Mouse (Mus musculus) central nervous system, embryonic 11.5 days (tissue): Measurements from ENCODE around the gene Ptov1. TPM values are rescaled to one million over a fixed set of nuclear protein-coding genes. Genes with fewer than 3 reads are reported as not detected.

ENCODE experiments used
- polyA plus RNA-seq: library from polyadenylated mRNA; depleted of rRNA; stranded (reverse); fragments of >200 nt; gene quantifications from 2 replicates; pipeline ENCODE4 v1.2.3, GENCODE M21; 2012; rRNA removed

Gene Ptov1
- 453 and 647 TPM in 2 replicates for polyA plus RNA-seq

GRCm38 (mm10) chr7:44869697-44870528, at the start of gene Ptov1:
TSS of gene Ptov1 (minus strand) at chr7:44869788.

GRCm38 (mm10) chr7:44895593-44896434, 26.2 kb upstream of the Ptov1 start, which contains the start of gene Fuz:
TSS of gene Fuz (plus strand) at chr7:44896079.

GRCm38 (mm10) chr7:44892276-44892921, 22.8 kb upstream of the Ptov1 start, which contains the start of gene Med25:
TSS of gene Med25 (minus strand) at chr7:44892712.

GRCm38 (mm10) chr7:44857042-44857552, 12.5 kb downstream of the Ptov1 start, which contains the start of gene Pnkp:
TSS of gene Pnkp (plus strand) at chr7:44857139.

GRCm38 (mm10) chr7:44848561-44849415, 20.8 kb downstream of the Ptov1 start, which contains the start of the genes Akt1s1 and Tbc1d17:
TSS of gene Akt1s1 (plus strand) at chr7:44848991.
TSS of gene Tbc1d17 (minus strand) at chr7:44849079.

GRCm38 (mm10) chr7:44816470-44817021, 53.0 kb downstream of the Ptov1 start, which contains the start of gene Atf5:
TSS of gene Atf5 (minus strand) at chr7:44816658.

GRCm38 (mm10) chr7:44815721-44816469, 53.7 kb downstream of the Ptov1 start, which contains the start of the genes Nup62 and Il4i1:
TSS of gene Nup62 (plus strand) at chr7:44816088.
TSS of gene Il4i1 (plus strand) at chr7:44816387.

Other genes with a start within 250 kb of the Ptov1 start
- gene Myh14, start 198.9 kb downstream of the Ptov1 start, polyA plus RNA-seq: 1.2 TPM in 2 replicates
- not detected in 2 replicates for gene Izumo2, start 161.0 kb downstream of the Ptov1 start, polyA plus RNA-seq
- gene Vrk3, start 121.4 kb downstream of the Ptov1 start, polyA plus RNA-seq: 29.7 and 35.3 TPM in 2 replicates
- gene Zfp473, start 118.7 kb downstream of the Ptov1 start, polyA plus RNA-seq: 2.1 and 2.2 TPM in 2 replicates
- 72.9 and 96.2 TPM in 2 replicates for gene Nup62, start 53.7 kb downstream of the Ptov1 start, polyA plus RNA-seq
- gene Il4i1, start 53.4 kb downstream of the Ptov1 start, polyA plus RNA-seq: 0.37 and 0.54 TPM in 2 replicates
- gene Atf5, start 53.1 kb downstream of the Ptov1 start, polyA plus RNA-seq: 26.1 and 29.3 TPM in 2 replicates
- 101 and 104 TPM in 2 replicates for gene Akt1s1, start 20.8 kb downstream of the Ptov1 start, polyA plus RNA-seq
- 57.2 and 66.8 TPM in 2 replicates for gene Tbc1d17, start 20.7 kb downstream of the Ptov1 start, polyA plus RNA-seq
- gene Pnkp, start 12.6 kb downstream of the Ptov1 start, polyA plus RNA-seq: 29.5 and 32.5 TPM in 2 replicates
- 151 and 183 TPM in 2 replicates for gene Med25, start 22.9 kb upstream of the Ptov1 start, polyA plus RNA-seq
- gene Fuz, start 26.3 kb upstream of the Ptov1 start, polyA plus RNA-seq: 23.0 and 29.3 TPM in 2 replicates
- 70.2 and 102 TPM in 2 replicates for gene Ap2a1, start 59.7 kb upstream of the Ptov1 start, polyA plus RNA-seq
- gene Tsks, start 73.4 kb upstream of the Ptov1 start, polyA plus RNA-seq: 0.07 and 0.08 TPM in 2 replicates
- gene Cpt1c, start 105.1 kb upstream of the Ptov1 start, polyA plus RNA-seq: 36.4 and 49.2 TPM in 2 replicates
- gene Prmt1, start 116.8 kb upstream of the Ptov1 start, polyA plus RNA-seq: 510 and 945 TPM in 2 replicates
- 113 and 137 TPM in 2 replicates for gene Irf3, start 127.9 kb upstream of the Ptov1 start, polyA plus RNA-seq
- gene Bcl2l12, start 128.9 kb upstream of the Ptov1 start, polyA plus RNA-seq: 70.1 and 80.1 TPM in 2 replicates
- 105 and 108 TPM in 2 replicates for gene Scaf1, start 146.6 kb upstream of the Ptov1 start, polyA plus RNA-seq
- gene Rras, start 148.2 kb upstream of the Ptov1 start, polyA plus RNA-seq: 17.2 and 25.6 TPM in 2 replicates
- 27.7 and 54.2 TPM in 2 replicates for gene Prr12, start 183.1 kb upstream of the Ptov1 start, polyA plus RNA-seq
- gene Nosip, start 192.6 kb upstream of the Ptov1 start, polyA plus RNA-seq: 75.0 and 79.0 TPM in 2 replicates
- 18.9 and 28.4 TPM in 2 replicates for gene Prrg2, start 192.9 kb upstream of the Ptov1 start, polyA plus RNA-seq
- 151 and 178 TPM in 2 replicates for gene Rcn3, start 222.4 kb upstream of the Ptov1 start, polyA plus RNA-seq
- 9.6 and 15.3 TPM in 2 replicates for gene Fcgrt, start 234.1 kb upstream of the Ptov1 start, polyA plus RNA-seq